Mouse (Mus musculus): ENCODE data around the gene Vegfd. TPM values are rescaled to one million over a fixed set of nuclear protein-coding genes. Genes with fewer than 3 reads are reported as not detected.

The Vegfd gene
- polyA plus RNA-seq (2012; rRNA removed), result 0.36 and 0.49 TPM in 2 replicates

DNA sequence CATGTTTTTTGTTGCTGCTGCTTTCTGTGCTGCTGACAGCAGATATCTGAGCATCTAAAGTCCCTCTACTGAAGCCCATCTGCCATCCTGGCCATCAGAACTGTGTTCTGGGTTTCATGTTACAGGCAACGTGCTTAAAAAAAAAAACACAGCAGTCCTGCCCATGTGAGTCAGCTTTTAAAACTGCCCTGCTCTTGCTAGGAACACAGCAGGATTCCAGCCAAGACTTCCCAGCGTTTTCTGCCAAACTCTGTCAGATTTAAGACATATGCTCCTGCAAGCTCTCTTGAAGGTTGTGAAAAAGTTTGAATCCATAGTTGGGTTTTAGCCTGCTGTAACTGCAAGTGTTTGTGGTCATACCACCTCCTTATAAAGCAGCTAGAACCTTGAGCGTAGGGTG is at the start of gene Vegfd:
Vegfd (plus strand) TSS at position 298 of the 400 bp plus-strand sequence.
- Histone ChIP-seq H3K4me3 (ENCODE audit: control insufficient read depth, insufficient read depth, low read length) (no peak within 1 kb of the TSS), H3K4me1 (replicated peaks; ENCODE audit: control insufficient read depth, insufficient read depth, low read length) (no peaks in the 10 kb centered on the region), H3K27ac (ENCODE audit: control insufficient read depth, insufficient read depth, low read length) (no peak within 1 kb of the TSS), H3K36me3 (ENCODE audit: control insufficient read depth, insufficient read depth, low read length) (no peaks in the 10 kb centered on the region), H3K27me3 (ENCODE audit: control insufficient read depth, insufficient read depth, low read length) (no peaks in the 10 kb centered on the region)
- TF ChIP-seq CTCF (IDR thresholded peaks at IDR 0.05; ENCODE audit: borderline replicate concordance, control insufficient read depth, extremely low read depth, insufficient read depth, low read length, poor library complexity) (no peak), POLR2A (IDR thresholded peaks at IDR 0.05; ENCODE audit: control insufficient read depth, extremely low read depth, insufficient read depth, low read length, poor library complexity) (no peak)
- no peak for DNase-seq
- WGBS, result 71% methylated on average over 3 of the region's 3 CpGs

DNA sequence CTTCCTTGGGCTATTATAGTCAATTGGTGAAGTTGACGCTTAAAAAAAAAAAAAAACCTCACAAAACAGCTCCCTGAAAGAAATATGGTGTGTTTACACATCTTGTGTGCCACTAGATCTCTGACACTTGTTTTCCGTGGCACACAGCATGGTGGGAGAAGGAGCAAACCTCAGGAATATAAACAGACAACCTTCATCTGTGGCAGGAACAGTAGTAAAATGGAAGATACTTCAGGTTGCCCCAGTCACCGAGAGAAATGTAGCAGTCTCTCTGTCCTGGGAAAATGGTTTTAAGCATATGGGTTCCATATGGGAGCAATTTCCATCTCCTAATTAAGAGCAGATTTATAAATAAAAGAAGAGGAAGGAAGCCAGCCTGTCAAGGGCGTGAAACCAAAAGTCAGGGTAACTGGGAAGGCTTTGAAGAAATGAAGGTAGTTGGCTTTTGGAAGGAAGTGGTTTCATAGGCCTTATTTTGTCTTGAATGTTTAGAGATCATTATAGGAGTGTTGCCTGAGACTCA is 49.7 kb upstream of the Vegfd start:
- Histone ChIP-seq H3K4me1 (replicated peaks; ENCODE audit: control insufficient read depth, insufficient read depth, low read length) (no peaks in the 10 kb centered on the region), H3K27me3 (ENCODE audit: control insufficient read depth, insufficient read depth, low read length) (no peaks in the 10 kb centered on the region), H3K36me3 (ENCODE audit: control insufficient read depth, insufficient read depth, low read length) (no peaks in the 10 kb centered on the region), H3K4me3 (ENCODE audit: control insufficient read depth, insufficient read depth, low read length) (no peak overlapping the region), H3K27ac (ENCODE audit: control insufficient read depth, insufficient read depth, low read length) (no peak overlapping the region)
- DNase-seq, result no peak
- WGBS, result 45% methylated on average over 4 of the region's 4 CpGs
- TF ChIP-seq CTCF (IDR thresholded peaks at IDR 0.05; ENCODE audit: borderline replicate concordance, control insufficient read depth, extremely low read depth, insufficient read depth, low read length, poor library complexity) (no peak), POLR2A (IDR thresholded peaks at IDR 0.05; ENCODE audit: control insufficient read depth, extremely low read depth, insufficient read depth, low read length, poor library complexity) (no peak)

- H3K27me3 ChIP-seq (ENCODE audit: control insufficient read depth, insufficient read depth, low read length), result no peaks in the 10 kb centered on the region
- H3K4me1 ChIP-seq (replicated peaks; ENCODE audit: control insufficient read depth, insufficient read depth, low read length), result no peaks in the 10 kb centered on the region
- no peak overlapping the region for H3K27ac ChIP-seq (ENCODE audit: control insufficient read depth, insufficient read depth, low read length)
- TF ChIP-seq POLR2A (IDR thresholded peaks at IDR 0.05; ENCODE audit: control insufficient read depth, extremely low read depth, insufficient read depth, low read length, poor library complexity) (no peak), CTCF (IDR thresholded peaks at IDR 0.05; ENCODE audit: borderline replicate concordance, control insufficient read depth, extremely low read depth, insufficient read depth, low read length, poor library complexity) (no peak)
- no peak overlapping the region for H3K4me3 ChIP-seq (ENCODE audit: control insufficient read depth, insufficient read depth, low read length)
- DNase-seq, result no peak
- H3K36me3 ChIP-seq (ENCODE audit: control insufficient read depth, insufficient read depth, low read length), result no peaks in the 10 kb centered on the region
- WGBS, result 95% methylated on average over 2 of the region's 2 CpGs
These were observed 42.8 kb upstream of the Vegfd start for GRCm38 (mm10) chrX:164330351-164330750.

- WGBS, result 96% methylated on average over 3 of the region's 3 CpGs
- TF ChIP-seq POLR2A (IDR thresholded peaks at IDR 0.05; ENCODE audit: control insufficient read depth, extremely low read depth, insufficient read depth, low read length, poor library complexity), result no peak
- no peak for TF ChIP-seq CTCF (IDR thresholded peaks at IDR 0.05; ENCODE audit: borderline replicate concordance, control insufficient read depth, extremely low read depth, insufficient read depth, low read length, poor library complexity)
- H3K4me3 ChIP-seq (ENCODE audit: control insufficient read depth, insufficient read depth, low read length), result no peak overlapping the region
- H3K27ac ChIP-seq (ENCODE audit: control insufficient read depth, insufficient read depth, low read length), result no peak overlapping the region
- DNase-seq, result no peak
- no peaks in the 10 kb centered on the region for H3K36me3 ChIP-seq (ENCODE audit: control insufficient read depth, insufficient read depth, low read length)
- no peaks in the 10 kb centered on the region for H3K27me3 ChIP-seq (ENCODE audit: control insufficient read depth, insufficient read depth, low read length)
- no peaks in the 10 kb centered on the region for H3K4me1 ChIP-seq (replicated peaks; ENCODE audit: control insufficient read depth, insufficient read depth, low read length)
These were observed 42.4 kb upstream of the Vegfd start for GRCm38 (mm10) chrX:164330766-164331165.

- Histone ChIP-seq H3K36me3 (ENCODE audit: control insufficient read depth, insufficient read depth, low read length) (no peaks in the 10 kb centered on the region), H3K27me3 (ENCODE audit: control insufficient read depth, insufficient read depth, low read length) (no peaks in the 10 kb centered on the region), H3K4me3 (ENCODE audit: control insufficient read depth, insufficient read depth, low read length) (no peak overlapping the region), H3K27ac (ENCODE audit: control insufficient read depth, insufficient read depth, low read length) (no peak overlapping the region), H3K4me1 (replicated peaks; ENCODE audit: control insufficient read depth, insufficient read depth, low read length) (no peaks in the 10 kb centered on the region)
- DNase-seq, result no peak
- TF ChIP-seq POLR2A (IDR thresholded peaks at IDR 0.05; ENCODE audit: control insufficient read depth, extremely low read depth, insufficient read depth, low read length, poor library complexity) (no peak), CTCF (IDR thresholded peaks at IDR 0.05; ENCODE audit: borderline replicate concordance, control insufficient read depth, extremely low read depth, insufficient read depth, low read length, poor library complexity) (no peak)
- WGBS, result 97% methylated on average over 4 of the region's 4 CpGs
These were observed 34.6 kb upstream of the Vegfd start for GRCm38 (mm10) chrX:164338591-164338990.

- H3K4me3 ChIP-seq (ENCODE audit: control insufficient read depth, insufficient read depth, low read length), result no peak overlapping the region
- no peaks in the 10 kb centered on the region for H3K4me1 ChIP-seq (replicated peaks; ENCODE audit: control insufficient read depth, insufficient read depth, low read length)
- DNase-seq, result no peak
- no peak overlapping the region for H3K27ac ChIP-seq (ENCODE audit: control insufficient read depth, insufficient read depth, low read length)
- 98% methylated on average over 4 of the region's 4 CpGs for WGBS
- no peaks in the 10 kb centered on the region for H3K36me3 ChIP-seq (ENCODE audit: control insufficient read depth, insufficient read depth, low read length)
- no peaks in the 10 kb centered on the region for H3K27me3 ChIP-seq (ENCODE audit: control insufficient read depth, insufficient read depth, low read length)
- TF ChIP-seq CTCF (IDR thresholded peaks at IDR 0.05; ENCODE audit: borderline replicate concordance, control insufficient read depth, extremely low read depth, insufficient read depth, low read length, poor library complexity) (no peak), POLR2A (IDR thresholded peaks at IDR 0.05; ENCODE audit: control insufficient read depth, extremely low read depth, insufficient read depth, low read length, poor library complexity) (no peak)
These were observed 27.7 kb upstream of the Vegfd start for GRCm38 (mm10) chrX:164345359-164345938.
